Mouse (Mus musculus) myocyte (in vitro differentiated cells): ENCODE data around the gene Rab4a. TPM values are rescaled to one million over a fixed set of nuclear protein-coding genes. Genes with fewer than 3 reads are reported as not detected.

Source experiments
- H3K27me3 ChIP-seq: one replicate; pipeline ENCODE4 v1.6.1; 2011; ENCODE audit not compliant: control insufficient read depth, insufficient read depth, insufficient read length
- H3K36me3 ChIP-seq: one replicate; pipeline ENCODE4 v1.6.1; 2011; ENCODE audit not compliant: control insufficient read depth, insufficient read depth
- H3K4me2 ChIP-seq: one replicate; pipeline ENCODE4 v1.6.1; 2011; ENCODE audit warnings: low read depth, control low read depth
- H3K4me3 ChIP-seq: one replicate; pipeline ENCODE4 v1.5.1; 2011; ENCODE audit warnings: mild to moderate bottlenecking, control low read depth, moderate library complexity
- H3K79me2 ChIP-seq: one replicate; pipeline ENCODE4 v1.6.1; 2011; ENCODE audit not compliant: control insufficient read depth, insufficient read depth
- H3ac ChIP-seq: one replicate; pipeline ENCODE4 v1.6.1; 2011; ENCODE audit not compliant: control insufficient read depth, insufficient read length
- CEBPB ChIP-seq: IDR thresholded peaks from 2 replicates; pipeline ENCODE4 v1.6.1; 2011; ENCODE audit warnings: mild to moderate bottlenecking, moderate library complexity; ENCODE audit not compliant: poor library complexity, insufficient read depth, severe bottlenecking
- E2F4 ChIP-seq: IDR thresholded peaks from one replicate; pipeline ENCODE4 v1.6.1; 2011; ENCODE audit warnings: mild to moderate bottlenecking, control low read depth, moderate library complexity; ENCODE audit not compliant: insufficient read depth
- MAX ChIP-seq: IDR thresholded peaks from one replicate; pipeline ENCODE4 v1.6.1; 2011; ENCODE audit warnings: low read depth, mild to moderate bottlenecking, control low read depth
- MYOD1 ChIP-seq, 3 experiments: IDR thresholded peaks; one replicate each; pipeline ENCODE4 v1.6.1; 2011; ENCODE audit warnings: control low read depth in 2 of 3, low read depth in 2 of 3, mild to moderate bottlenecking in 2 of 3, moderate library complexity in 1 of 3; ENCODE audit not compliant: insufficient read length in 2 of 3, control insufficient read depth in 1 of 3
- MYOG ChIP-seq, 3 experiments: IDR thresholded peaks; one replicate each; pipeline ENCODE4 v1.6.1; 2011; ENCODE audit warnings: control low read depth in 2 of 3, low read depth in 2 of 3, mild to moderate bottlenecking in 2 of 3; ENCODE audit not compliant: insufficient read length in 2 of 3, control insufficient read depth in 1 of 3, insufficient read depth in 1 of 3
- POLR2A ChIP-seq: IDR thresholded peaks from one replicate; pipeline ENCODE4 v1.6.1; 2011; ENCODE audit warnings: low read depth, mild to moderate bottlenecking, control low read depth, moderate library complexity; ENCODE audit not compliant: insufficient read length
- POLR2AphosphoS2 ChIP-seq: IDR thresholded peaks from one replicate; pipeline ENCODE4 v1.6.1; 2011; ENCODE audit warnings: low read depth, control low read depth; ENCODE audit not compliant: insufficient read length
- REST ChIP-seq: IDR thresholded peaks from one replicate; pipeline ENCODE4 v1.6.1; 2011; ENCODE audit warnings: mild to moderate bottlenecking, control low read depth, moderate library complexity; ENCODE audit not compliant: insufficient read depth, insufficient read length
- SRF ChIP-seq: IDR thresholded peaks from one replicate; pipeline ENCODE4 v1.6.1; 2011; ENCODE audit warnings: low read depth; ENCODE audit not compliant: control insufficient read depth, insufficient read length
- TCF12 ChIP-seq: IDR thresholded peaks from one replicate; pipeline ENCODE4 v1.6.1; 2011; ENCODE audit warnings: mild to moderate bottlenecking, control low read depth; ENCODE audit not compliant: poor library complexity, insufficient read depth, severe bottlenecking
- TCF3 ChIP-seq: IDR thresholded peaks from one replicate; pipeline ENCODE4 v1.6.1; 2011; ENCODE audit warnings: low read depth, control low read depth; ENCODE audit not compliant: insufficient read length
- USF1 ChIP-seq: IDR thresholded peaks from one replicate; pipeline ENCODE4 v1.6.1; 2011; ENCODE audit warnings: low read depth, mild to moderate bottlenecking, control low read depth, moderate library complexity
- polyA plus RNA-seq: library from polyadenylated mRNA; unstranded; fragments of >200 nt; fragmentation: generic; extraction: Trizol; gene quantifications from one replicate; pipeline ENCODE4 v1.2.1, GENCODE M21; 2012; ENCODE audit warnings: missing spikeins

The Rab4a gene
- polyA plus RNA-seq, 1 experiment: 24.0 TPM

DNA sequence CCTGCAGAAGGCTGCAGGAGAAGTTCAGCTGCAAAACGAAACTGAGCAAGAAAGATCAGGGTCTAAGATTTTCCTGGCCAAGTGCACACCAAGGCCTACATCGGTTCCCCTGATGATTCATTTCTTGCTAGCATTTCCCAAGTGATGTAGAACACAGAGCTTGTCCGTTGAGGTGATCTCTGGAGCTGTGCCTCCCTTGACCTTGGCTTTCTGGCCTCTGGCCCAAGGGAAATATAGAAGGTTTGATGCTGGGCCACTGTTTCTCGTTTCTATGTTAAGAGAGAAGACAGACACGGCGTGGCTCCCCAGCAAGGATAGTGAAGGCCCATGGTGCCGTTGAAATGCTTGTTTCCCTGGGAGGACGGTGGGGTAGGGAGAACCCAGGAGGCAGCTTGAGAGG lies 37.9 kb upstream of the Rab4a start:
- Histone ChIP-seq H3K36me3 (no peaks in the 10 kb centered on the region), H3K27me3 (no peaks in the 10 kb centered on the region), H3K79me2 (no peaks in the 10 kb centered on the region), H3K4me2 (no peak overlapping the region), H3ac (no peak overlapping the region), H3K4me3 (no peak overlapping the region)
- no peak for TF ChIP-seq E2F4

DNA sequence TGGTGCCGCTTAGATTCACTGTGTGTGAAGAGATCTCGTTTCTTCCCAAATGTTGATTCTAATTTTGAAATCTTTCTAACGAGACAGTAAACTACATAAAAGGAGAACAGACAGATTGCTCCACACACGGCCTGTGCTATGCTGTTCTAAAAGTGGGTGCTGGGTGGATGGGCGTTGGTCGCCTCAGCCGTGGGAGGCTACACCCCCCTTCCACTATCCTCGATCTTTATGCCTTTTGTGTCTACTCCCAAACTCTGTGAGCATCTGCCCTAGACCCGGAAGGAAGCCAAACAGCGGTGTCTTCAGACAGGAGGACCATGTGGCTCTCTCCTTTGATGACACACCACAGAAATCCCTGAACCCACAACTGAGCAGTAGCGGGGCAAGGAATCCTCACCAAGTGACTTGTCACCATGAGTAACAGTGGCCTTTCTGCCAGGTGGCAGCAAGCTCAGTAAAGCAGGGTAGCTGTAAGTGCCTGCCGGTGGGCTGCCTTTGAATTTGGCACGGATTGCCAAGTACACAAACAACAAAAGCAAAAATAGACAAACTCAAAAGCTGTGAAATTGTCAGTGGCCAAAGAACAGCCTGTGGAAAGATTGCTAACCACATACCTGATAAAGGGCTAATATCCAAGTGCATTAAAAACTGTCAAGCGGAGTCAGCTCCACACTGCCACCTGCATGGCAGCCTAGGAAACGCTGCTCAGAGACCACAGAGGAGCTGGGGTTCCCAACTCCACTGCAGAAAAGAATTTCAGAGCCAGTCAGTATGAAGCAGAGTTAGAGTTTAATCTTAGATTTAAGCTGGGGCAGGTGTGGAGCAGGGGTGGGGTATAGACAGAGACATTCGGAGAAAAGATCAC lies 37.1 kb upstream of the Rab4a start:
- Histone ChIP-seq H3ac (no peak overlapping the region), H3K4me3 (no peak overlapping the region), H3K27me3 (no peaks in the 10 kb centered on the region), H3K4me2 (no peak overlapping the region), H3K79me2 (no peaks in the 10 kb centered on the region), H3K36me3 (no peaks in the 10 kb centered on the region)
- TF ChIP-seq MYOG (IDR thresholded peaks at IDR 0.05; ENCODE audit: control insufficient read depth in 1 of 3, insufficient read depth in 1 of 3, insufficient read length in 2 of 3, low read depth in 2 of 3): peak in 1 of 3 experiments; percentile 1
- no peak for TF ChIP-seq TCF3

DNA sequence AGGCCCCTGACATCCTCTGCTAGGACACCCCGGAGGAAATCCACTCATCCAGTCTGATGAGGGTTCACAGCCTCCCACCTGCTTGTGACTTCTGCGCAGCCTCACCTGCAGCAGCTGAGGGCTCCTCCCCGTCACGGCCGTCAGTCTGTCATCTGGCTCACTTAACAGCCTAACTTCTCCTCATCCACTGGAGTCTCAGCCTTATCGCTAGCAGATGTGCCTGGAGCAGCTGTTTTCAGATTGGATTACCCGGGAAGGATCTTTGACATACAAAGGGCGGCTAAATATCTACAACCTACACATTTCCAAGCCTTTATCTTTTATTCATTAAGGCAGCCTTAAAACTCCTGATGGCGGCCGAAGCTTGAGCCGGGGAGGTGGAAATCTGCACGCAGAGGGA lies 32.3 kb upstream of the Rab4a start:
- TF ChIP-seq SRF: no peak
- no peak for TF ChIP-seq CEBPB
- H3K4me2 ChIP-seq: no peak overlapping the region
- no peak overlapping the region for H3K4me3 ChIP-seq
- H3K36me3 ChIP-seq: no peaks in the 10 kb centered on the region
- no peak overlapping the region for H3ac ChIP-seq
- no peaks in the 10 kb centered on the region for H3K27me3 ChIP-seq
- H3K79me2 ChIP-seq: no peaks in the 10 kb centered on the region

DNA sequence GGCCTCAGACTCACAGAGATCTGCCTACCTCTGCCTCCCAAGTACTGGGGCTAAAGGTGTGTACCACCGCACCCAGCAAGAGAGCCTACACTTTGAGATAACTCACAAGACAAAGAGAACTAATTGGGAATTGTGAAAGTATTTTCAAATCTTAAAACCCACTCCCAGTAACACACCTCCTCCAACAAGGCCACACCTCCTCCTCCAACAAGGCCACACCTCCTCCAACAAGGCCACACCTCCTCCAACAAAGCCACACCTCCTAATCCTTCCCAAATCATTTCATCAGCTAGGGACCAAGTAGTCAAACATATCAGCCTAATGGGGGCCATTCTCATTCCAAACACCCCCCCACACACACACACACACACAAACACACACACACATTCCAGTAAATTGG lies 31.3 kb upstream of the Rab4a start:
- TF ChIP-seq REST (no peak), POLR2AphosphoS2 (no peak), POLR2A (no peak), SRF (no peak), TCF3 (no peak), CEBPB (no peak), USF1 (no peak), MYOG (IDR thresholded peaks at IDR 0.05; ENCODE audit: control insufficient read depth in 1 of 3, insufficient read depth in 1 of 3, insufficient read length in 2 of 3, low read depth in 2 of 3) (no peak), MYOD1 (IDR thresholded peaks at IDR 0.05; ENCODE audit: control insufficient read depth in 1 of 3, insufficient read length in 2 of 3, low read depth in 2 of 3) (no peak), MAX (no peak), TCF12 (no peak), E2F4 (no peak)

DNA sequence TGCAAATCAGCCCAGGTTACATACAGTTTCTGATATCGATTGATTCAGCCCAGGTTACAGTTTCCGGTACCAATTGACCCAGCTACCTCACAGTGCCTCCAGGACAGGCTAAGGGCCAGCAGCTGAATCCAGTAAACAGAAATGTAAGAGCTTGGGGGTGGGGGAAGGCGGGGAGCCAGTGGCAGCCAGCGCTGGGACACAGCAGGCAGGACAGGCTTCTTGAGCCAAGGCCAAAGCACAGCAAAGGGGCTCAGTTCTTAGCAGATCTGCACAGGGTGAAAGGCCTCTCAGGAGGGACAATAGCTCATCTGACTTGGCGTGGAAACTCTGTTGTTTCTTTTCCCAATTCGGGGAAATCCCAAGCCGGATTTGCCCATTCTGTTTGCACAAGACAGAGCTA lies 28.5 kb upstream of the Rab4a start:
- H3ac ChIP-seq: no peak overlapping the region
- H3K36me3 ChIP-seq: no peaks in the 10 kb centered on the region
- no peaks in the 10 kb centered on the region for H3K79me2 ChIP-seq
- H3K4me3 ChIP-seq: no peak overlapping the region
- TF ChIP-seq CEBPB: no peak
- TF ChIP-seq POLR2A: no peak
- no peak for TF ChIP-seq USF1
- no peak for TF ChIP-seq MAX
- no peak for TF ChIP-seq POLR2AphosphoS2
- H3K27me3 ChIP-seq: no peaks in the 10 kb centered on the region
- no peak overlapping the region for H3K4me2 ChIP-seq

More for the DNA sequence above, 31.3 kb upstream of the Rab4a start:
- Histone ChIP-seq H3K4me2 (no peak overlapping the region), H3K36me3 (no peaks in the 10 kb centered on the region), H3K4me3 (no peak overlapping the region), H3K79me2 (no peaks in the 10 kb centered on the region), H3ac (no peak overlapping the region), H3K27me3 (no peaks in the 10 kb centered on the region)

DNA sequence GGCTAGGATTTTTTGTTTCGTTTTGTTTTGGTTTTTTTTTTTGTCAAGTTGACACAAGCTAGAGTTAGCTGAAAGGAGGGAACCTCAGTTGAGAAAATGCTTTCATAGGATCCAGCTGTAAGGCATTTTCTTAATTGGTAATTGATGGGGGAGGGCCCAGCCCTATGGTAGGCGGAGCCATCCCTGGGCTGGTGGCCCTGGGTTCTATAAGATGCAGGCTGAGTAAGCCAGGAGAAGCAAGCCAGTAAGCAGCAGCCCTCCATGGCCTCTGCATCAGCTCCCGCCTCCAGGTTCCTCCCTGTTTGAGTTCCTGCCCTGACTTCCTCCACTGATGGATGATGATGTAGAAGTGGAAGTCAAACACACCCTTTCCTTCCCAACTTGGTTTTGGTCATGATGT lies 25.3 kb upstream of the Rab4a start:
- Histone ChIP-seq H3K36me3 (no peaks in the 10 kb centered on the region), H3K4me3 (no peak overlapping the region), H3K27me3 (no peaks in the 10 kb centered on the region), H3K4me2 (no peak overlapping the region), H3K79me2 (no peaks in the 10 kb centered on the region), H3ac (no peak overlapping the region)
- TF ChIP-seq MYOD1 (IDR thresholded peaks at IDR 0.05; ENCODE audit: control insufficient read depth in 1 of 3, insufficient read length in 2 of 3, low read depth in 2 of 3) (no peak), TCF3 (no peak), MYOG (IDR thresholded peaks at IDR 0.05; ENCODE audit: control insufficient read depth in 1 of 3, insufficient read depth in 1 of 3, insufficient read length in 2 of 3, low read depth in 2 of 3) (no peak), REST (no peak), POLR2A (no peak), POLR2AphosphoS2 (no peak), SRF (no peak)
